Mouse (Mus musculus) liver, postnatal 0 days (tissue): ENCODE data around the gene Robo1. TPM values are rescaled to one million over a fixed set of nuclear protein-coding genes. Genes with fewer than 3 reads are reported as not detected.

ENCODE experiments used
- ATAC-seq: fragments of 200-750 bp; cut with Nextera tagmentation; 2 replicates; pipeline ENCODE4 v1.8.0; 2017; ENCODE audit warnings: mild to moderate bottlenecking, moderate library complexity
- DNase-seq: peaks from one replicate; pipeline ENCODE4 v3.0.0-alpha.2; 2016
- H3K27ac ChIP-seq: fragments of 300-500 bp; sonication (generic); 2 replicates; pipeline ENCODE4 v1.5.1; 2014; ENCODE audit warnings: antibody characterized with exemption, moderate library complexity, mild to moderate bottlenecking, low read depth
- H3K27me3 ChIP-seq: fragments of 300-500 bp; sonication (generic); 2 replicates; pipeline ENCODE4 v1.6.1; 2014; ENCODE audit warnings: low read length, control low read depth, mixed read lengths; ENCODE audit not compliant: insufficient read depth
- H3K36me3 ChIP-seq: fragments of 300-500 bp; sonication (generic); replicated peaks from 2 replicates; pipeline ENCODE4 v1.6.1; 2014; ENCODE audit warnings: mild to moderate bottlenecking, control low read depth, low read length, moderate library complexity, mixed read lengths; ENCODE audit not compliant: insufficient read depth
- H3K4me1 ChIP-seq: fragments of 300-500 bp; sonication (generic); 2 replicates; pipeline ENCODE4 v1.6.1; 2014; ENCODE audit warnings: antibody characterized with exemption, mild to moderate bottlenecking, control low read depth; ENCODE audit not compliant: insufficient read depth
- H3K4me2 ChIP-seq: fragments of 300-500 bp; sonication (generic); 2 replicates; pipeline ENCODE4 v1.6.1; 2014; ENCODE audit warnings: low read depth, mild to moderate bottlenecking, low read length, moderate library complexity, mixed read lengths
- H3K4me3 ChIP-seq: fragments of 300-500 bp; sonication (generic); 2 replicates; pipeline ENCODE4 v1.5.1; 2014; ENCODE audit warnings: low read depth, low read length
- H3K9ac ChIP-seq: fragments of 300-500 bp; sonication (generic); replicated peaks from 2 replicates; pipeline ENCODE4 v1.6.1; 2014; ENCODE audit warnings: mild to moderate bottlenecking, moderate library complexity
- H3K9me3 ChIP-seq: fragments of 300-500 bp; sonication (generic); 2 replicates; pipeline ENCODE4 v1.6.1; 2016; ENCODE audit warnings: mild to moderate bottlenecking, control low read depth, low read length, mixed read lengths
- CTCF ChIP-seq: sonication (generic); IDR thresholded peaks from 2 replicates; pipeline ENCODE4 v1.5.1; 2016; ENCODE audit warnings: antibody characterized with exemption, low read depth
- EP300 ChIP-seq: IDR thresholded peaks from 2 replicates; pipeline ENCODE4 v1.6.1; 2016; ENCODE audit warnings: antibody characterized with exemption, low read depth, mild to moderate bottlenecking
- WGBS: fragments of 180-500 bp; shearing (Covaris S2); extraction: QIAGEN DNeasy Blood & Tissue Kit; methylation state at CpG from one replicate; pipeline ENCODE4 v1.1.7; 2014; ENCODE audit not compliant: insufficient replicate concordance; 5-methylcytosine and 5-hydroxymethylcytosine counted together
- polyA plus RNA-seq: library from polyadenylated mRNA; unstranded; fragments of >200 nt; fragmentation: Nextera tagmentation; extraction: Ambion mirVana; gene quantifications from 2 replicates; pipeline ENCODE4 v1.2.1, GENCODE M21; 2015

Robo1 gene
- polyA plus RNA-seq, 1 experiment from 2014 or later: 2.4 TPM

GRCm38 (mm10) chr16:72663351-72664232, 355.5 kb downstream of the Robo1 start:
- peak overlapping the region; percentile 64 for H3K9ac ChIP-seq
- peak overlapping the region; percentile 97 for H3K27ac ChIP-seq
- 1% methylated on average over 54 of the region's 55 CpGs for WGBS
- H3K4me3 ChIP-seq: peak overlapping the region; percentile 60
- no peaks in the 10 kb centered on the region for H3K36me3 ChIP-seq
- peaks cover 2% of the 10 kb centered on the region; the same call in 1 of the 2 replicates for H3K4me1 ChIP-seq
- peaks cover 4% of the 10 kb centered on the region; the same call in 1 of the 2 replicates for H3K27me3 ChIP-seq
- peak overlapping the region; percentile 74 for H3K4me2 ChIP-seq
- ATAC-seq (peak; percentile 89), DNase-seq (peak; percentile 61)
- TF ChIP-seq EP300 (no peak), CTCF (peak; percentile 31)
- no peaks in the 10 kb centered on the region for H3K9me3 ChIP-seq

- no peak overlapping the region for H3K27ac ChIP-seq
- H3K4me2 ChIP-seq: peak overlapping the region; percentile 74
- WGBS: 1% methylated on average over 12 of the region's 12 CpGs
- peaks cover 4% of the 10 kb centered on the region; the same call in 1 of the 2 replicates for H3K27me3 ChIP-seq
- peaks cover 2% of the 10 kb centered on the region; the same call in 1 of the 2 replicates for H3K4me1 ChIP-seq
- no peak for TF ChIP-seq EP300
- TF ChIP-seq CTCF: no peak
- peak; percentile 53 for DNase-seq
- no peaks in the 10 kb centered on the region for H3K36me3 ChIP-seq
- H3K4me3 ChIP-seq: peak overlapping the region; percentile 60
- H3K9ac ChIP-seq: peak overlapping the region; percentile 64
- ATAC-seq: no peak
- no peaks in the 10 kb centered on the region for H3K9me3 ChIP-seq
Observed at GRCm38 (mm10) chr16:72664233-72664613, 356.1 kb downstream of the Robo1 start.

- peak overlapping the region; percentile 60 for H3K4me3 ChIP-seq
- ATAC-seq: no peak
- WGBS: 35% methylated on average over 4 of the region's 4 CpGs
- TF ChIP-seq EP300 (no peak), CTCF (no peak)
- no peaks in the 10 kb centered on the region for H3K9me3 ChIP-seq
- no peak for DNase-seq
- H3K36me3 ChIP-seq: no peaks in the 10 kb centered on the region
- H3K4me1 ChIP-seq: peaks cover 2% of the 10 kb centered on the region; the same call in 1 of the 2 replicates
- no peak overlapping the region for H3K27ac ChIP-seq
- peak overlapping the region; percentile 74 for H3K4me2 ChIP-seq
- peaks cover 4% of the 10 kb centered on the region; the same call in 1 of the 2 replicates for H3K27me3 ChIP-seq
- no peak overlapping the region for H3K9ac ChIP-seq
Observed at GRCm38 (mm10) chr16:72664806-72665205, 356.7 kb downstream of the Robo1 start.

- no peak for ATAC-seq
- peak overlapping the region; percentile 45; the same call in 1 of the 2 replicates for H3K4me2 ChIP-seq
- no peaks in the 10 kb centered on the region for H3K36me3 ChIP-seq
- no peak for DNase-seq
- peaks cover 4% of the 10 kb centered on the region; the same call in 1 of the 2 replicates for H3K27me3 ChIP-seq
- H3K9me3 ChIP-seq: no peaks in the 10 kb centered on the region
- H3K9ac ChIP-seq: no peak overlapping the region
- 21% methylated on average over 5 of the region's 5 CpGs for WGBS
- no peak overlapping the region for H3K27ac ChIP-seq
- no peak for TF ChIP-seq CTCF
- TF ChIP-seq EP300: no peak
- H3K4me3 ChIP-seq: no peak overlapping the region
- peaks cover 2% of the 10 kb centered on the region; the same call in 1 of the 2 replicates for H3K4me1 ChIP-seq
Observed at GRCm38 (mm10) chr16:72665454-72665853, 357.3 kb downstream of the Robo1 start.

GRCm38 (mm10) chr16:72670240-72671038, 362.3 kb downstream of the Robo1 start:
- no peak for TF ChIP-seq EP300
- no peak for TF ChIP-seq CTCF
- ATAC-seq (no peak), DNase-seq (no peak)
- no peaks in the 10 kb centered on the region for H3K27me3 ChIP-seq
- no peaks in the 10 kb centered on the region for H3K9me3 ChIP-seq
- peaks cover 2% of the 10 kb centered on the region; the same call in 1 of the 2 replicates for H3K4me1 ChIP-seq
- 44% methylated on average over 6 of the region's 6 CpGs for WGBS
- H3K4me2 ChIP-seq: no peak overlapping the region
- H3K36me3 ChIP-seq: no peaks in the 10 kb centered on the region
- H3K4me3 ChIP-seq: no peak overlapping the region
- no peak overlapping the region for H3K27ac ChIP-seq
- H3K9ac ChIP-seq: no peak overlapping the region

GRCm38 (mm10) chr16:72677234-72677633, 369.1 kb downstream of the Robo1 start:
- no peak for DNase-seq
- Histone ChIP-seq H3K4me2 (no peak overlapping the region), H3K9ac (no peak overlapping the region), H3K4me1 (peaks cover 8% of the 10 kb centered on the region; the same call in 1 of the 2 replicates), H3K9me3 (no peaks in the 10 kb centered on the region), H3K36me3 (no peaks in the 10 kb centered on the region), H3K4me3 (no peak overlapping the region), H3K27ac (no peak overlapping the region), H3K27me3 (no peaks in the 10 kb centered on the region)
- ATAC-seq: no peak
- 65% methylated on average over 5 of the region's 5 CpGs for WGBS
- no peak for TF ChIP-seq CTCF
- no peak for TF ChIP-seq EP300
